Mouse (Mus musculus) hindbrain, embryonic 15.5 days (tissue): Measurements from ENCODE around the gene Sowahc. TPM values are rescaled to one million over a fixed set of nuclear protein-coding genes. Genes with fewer than 3 reads are reported as not detected.

Experiments
- ATAC-seq: fragments of 200-750 bp; cut with Nextera tagmentation; 2 replicates; pipeline ENCODE4 v1.8.0; 2017; ENCODE audit warnings: low read depth, moderate number of reproducible peaks, moderate TSS enrichment; ENCODE audit not compliant: low FRiP score
- H3K27ac ChIP-seq: fragments of 300-500 bp; sonication (generic); replicated peaks from 2 replicates; pipeline ENCODE4 v1.5.1; 2015; ENCODE audit warnings: mild to moderate bottlenecking, inconsistent platforms
- H3K27me3 ChIP-seq: fragments of 300-500 bp; sonication (generic); 2 replicates; pipeline ENCODE4 v1.6.1; 2015; ENCODE audit warnings: control low read depth, inconsistent platforms
- H3K36me3 ChIP-seq: fragments of 300-500 bp; sonication (generic); 2 replicates; pipeline ENCODE4 v1.6.1; 2015; ENCODE audit warnings: control low read depth, inconsistent platforms
- H3K4me1 ChIP-seq: fragments of 300-500 bp; sonication (generic); replicated peaks from 2 replicates; pipeline ENCODE4 v1.6.1; 2015; ENCODE audit warnings: control low read depth, inconsistent platforms
- H3K4me2 ChIP-seq: fragments of 300-500 bp; sonication (generic); 2 replicates; pipeline ENCODE4 v1.6.1; 2015; ENCODE audit warnings: moderate library complexity, mild to moderate bottlenecking, inconsistent platforms
- H3K4me3 ChIP-seq: fragments of 300-500 bp; sonication (generic); 2 replicates; pipeline ENCODE4 v1.5.1; 2015; ENCODE audit warnings: mild to moderate bottlenecking, inconsistent platforms
- H3K9ac ChIP-seq: fragments of 300-500 bp; sonication (generic); 2 replicates; pipeline ENCODE4 v1.6.1; 2015; ENCODE audit warnings: inconsistent platforms
- H3K9me3 ChIP-seq: fragments of 300-500 bp; sonication (generic); 2 replicates; pipeline ENCODE4 v1.6.1; 2016; ENCODE audit warnings: control low read depth, inconsistent platforms
- WGBS: fragments of 180-500 bp; shearing (Covaris S2); methylation state at CpG from one replicate; pipeline ENCODE4 v1.1.7; 2015; 5-methylcytosine and 5-hydroxymethylcytosine counted together
- polyA plus RNA-seq: library from polyadenylated mRNA; unstranded; fragments of >200 nt; fragmentation: Nextera tagmentation; extraction: Ambion mirVana; gene quantifications from 2 replicates; pipeline ENCODE4 v1.2.1, GENCODE M21; 2015

The Sowahc gene
- polyA plus RNA-seq, 1 experiment from 2014 or later, result 19.2 TPM

DNA sequence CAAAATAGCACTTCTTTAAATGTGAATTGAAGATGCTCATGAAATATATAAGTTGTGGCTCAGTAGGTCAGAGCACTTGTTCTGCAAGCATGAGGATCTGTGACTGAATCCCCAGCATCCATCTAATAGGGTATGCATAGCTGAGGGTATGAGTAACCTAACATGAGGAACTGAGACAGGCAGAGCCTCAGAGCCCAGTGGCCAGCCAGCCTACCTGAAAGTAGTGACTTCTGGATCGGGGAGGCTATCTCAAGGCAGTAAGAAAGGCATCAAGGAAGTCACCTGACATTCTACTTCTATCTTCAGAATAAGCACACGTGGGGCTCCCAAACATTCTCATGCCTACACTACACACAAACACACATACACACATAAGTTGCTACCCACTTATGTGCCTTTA lies 3.4 kb downstream of the Sowahc start:
- Histone ChIP-seq H3K36me3 (no peaks in the 10 kb centered on the region), H3K9ac (no peak overlapping the region), H3K4me3 (no peak overlapping the region), H3K27me3 (no peaks in the 10 kb centered on the region), H3K9me3 (no peaks in the 10 kb centered on the region), H3K27ac (no peak overlapping the region), H3K4me2 (peak overlapping the region; percentile 30), H3K4me1 (peaks cover 22% of the 10 kb centered on the region)
- no peak for ATAC-seq
- 88% methylated on average over 2 of the region's 2 CpGs for WGBS

DNA sequence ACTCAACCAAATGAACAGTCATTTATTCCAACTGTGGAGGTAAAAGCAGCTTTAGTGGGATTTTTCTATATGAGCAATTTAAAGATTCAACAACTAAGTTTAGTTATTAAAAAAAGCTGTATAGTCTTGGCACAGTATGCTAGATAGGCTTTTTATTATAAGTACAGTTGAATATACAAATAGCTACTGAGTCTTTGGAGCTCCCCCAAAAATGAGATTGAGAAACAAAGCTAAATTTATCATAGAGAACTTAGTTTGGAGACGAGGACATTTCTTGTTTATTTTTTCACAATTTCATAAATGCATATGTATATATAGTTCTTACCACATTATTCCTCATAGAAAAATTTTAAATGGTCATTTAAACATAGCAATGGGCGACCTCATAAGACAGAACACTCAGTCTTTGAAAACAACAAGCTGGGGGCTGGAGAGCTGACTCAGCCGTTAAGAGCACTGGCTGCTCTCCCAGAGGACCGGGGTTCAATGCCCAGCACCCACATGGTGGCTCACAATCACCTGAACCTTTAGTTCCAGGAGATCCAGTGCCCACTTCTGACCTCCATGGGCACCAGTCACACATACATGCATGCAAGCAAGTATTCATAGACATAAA lies 7.6 kb downstream of the Sowahc start:
- Histone ChIP-seq H3K27me3 (no peaks in the 10 kb centered on the region), H3K36me3 (no peaks in the 10 kb centered on the region), H3K4me3 (no peak overlapping the region), H3K4me2 (no peak overlapping the region), H3K4me1 (0 out of 2 replicates have a peak, but pooled peaks cover 7% of the 10 kb centered on the region), H3K9ac (no peak overlapping the region), H3K9me3 (no peaks in the 10 kb centered on the region), H3K27ac (no peak overlapping the region)
- 83% methylated on average over 4 of the region's 4 CpGs for WGBS
- ATAC-seq, result no peak

DNA sequence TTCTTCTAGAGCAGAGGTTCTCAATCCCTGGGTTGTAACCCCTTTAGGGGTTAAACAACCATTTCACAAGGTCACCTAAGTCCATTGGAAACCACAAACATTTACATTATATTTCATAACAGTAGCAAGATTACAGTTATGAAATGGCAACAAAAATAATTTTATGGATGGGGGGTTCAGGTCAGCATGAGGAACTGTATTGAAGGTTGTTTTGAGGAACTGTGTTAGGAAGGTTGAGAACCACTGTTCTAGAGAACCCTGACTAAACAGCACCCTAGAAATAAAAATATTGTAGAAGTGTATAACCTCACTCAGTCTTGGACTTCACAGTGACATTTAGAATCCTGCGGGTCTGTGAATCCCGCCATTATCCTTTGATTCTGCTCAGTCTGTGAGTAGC lies 13.5 kb downstream of the Sowahc start:
- no peak for ATAC-seq
- H3K27me3 ChIP-seq, result no peaks in the 10 kb centered on the region
- no peak overlapping the region for H3K9ac ChIP-seq
- H3K36me3 ChIP-seq, result no peaks in the 10 kb centered on the region
- H3K9me3 ChIP-seq, result no peaks in the 10 kb centered on the region
- 94% methylated on average over 2 of the region's 2 CpGs for WGBS
- H3K4me3 ChIP-seq, result no peak overlapping the region
- H3K4me1 ChIP-seq, result no peaks in the 10 kb centered on the region
- no peak overlapping the region for H3K27ac ChIP-seq
- no peak overlapping the region for H3K4me2 ChIP-seq

DNA sequence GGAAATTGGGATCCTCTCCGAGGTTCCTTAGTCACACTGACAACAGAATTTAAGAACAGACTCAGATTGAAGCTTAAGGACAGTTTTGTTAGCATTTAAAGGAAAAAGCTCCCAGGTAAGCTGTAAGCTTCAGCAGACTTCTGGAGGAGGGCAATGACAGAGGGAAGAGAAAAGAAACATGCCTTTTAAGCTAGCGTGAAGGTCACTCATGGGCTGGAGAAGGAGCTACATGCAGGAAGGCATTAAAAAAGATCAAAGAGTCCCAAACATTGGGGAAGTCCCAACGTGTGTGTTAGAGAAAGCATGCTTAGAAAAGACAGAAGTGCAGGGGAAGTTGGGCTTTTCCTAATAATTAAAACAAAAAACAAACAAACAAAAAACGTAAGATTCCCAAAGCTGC lies 14.1 kb downstream of the Sowahc start:
- H3K9me3 ChIP-seq, result no peaks in the 10 kb centered on the region
- H3K27ac ChIP-seq, result no peak overlapping the region
- no peak for ATAC-seq
- no peaks in the 10 kb centered on the region for H3K36me3 ChIP-seq
- H3K9ac ChIP-seq, result no peak overlapping the region
- H3K27me3 ChIP-seq, result no peaks in the 10 kb centered on the region
- no peak overlapping the region for H3K4me2 ChIP-seq
- H3K4me1 ChIP-seq, result no peaks in the 10 kb centered on the region
- no peak overlapping the region for H3K4me3 ChIP-seq
- 65% methylated on average over 4 of the region's 4 CpGs for WGBS

DNA sequence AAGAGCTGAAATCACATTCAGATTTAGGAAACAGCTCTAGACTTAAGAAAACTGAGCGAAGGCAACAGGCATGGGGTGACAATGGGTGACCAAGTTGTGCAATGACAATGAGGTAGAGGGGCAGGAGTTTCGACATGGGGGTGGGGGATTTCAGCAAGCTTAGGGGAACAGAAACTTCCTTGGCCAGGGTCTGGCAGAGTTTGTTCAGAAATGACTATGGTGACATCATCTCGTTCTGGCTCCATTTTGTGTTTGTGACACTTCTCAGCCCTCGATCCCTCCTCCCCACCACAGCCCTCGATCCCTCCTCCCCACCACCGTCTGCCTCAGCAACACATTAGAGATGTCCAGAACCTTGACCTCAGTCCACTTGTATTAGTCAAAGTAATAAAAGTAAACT lies 14.7 kb downstream of the Sowahc start:
- WGBS, result 85% methylated on average over 6 of the region's 6 CpGs
- Histone ChIP-seq H3K9ac (no peak overlapping the region), H3K27ac (no peak overlapping the region), H3K4me1 (no peaks in the 10 kb centered on the region), H3K4me3 (no peak overlapping the region), H3K4me2 (no peak overlapping the region), H3K36me3 (no peaks in the 10 kb centered on the region), H3K9me3 (no peaks in the 10 kb centered on the region), H3K27me3 (no peaks in the 10 kb centered on the region)
- no peak for ATAC-seq

DNA sequence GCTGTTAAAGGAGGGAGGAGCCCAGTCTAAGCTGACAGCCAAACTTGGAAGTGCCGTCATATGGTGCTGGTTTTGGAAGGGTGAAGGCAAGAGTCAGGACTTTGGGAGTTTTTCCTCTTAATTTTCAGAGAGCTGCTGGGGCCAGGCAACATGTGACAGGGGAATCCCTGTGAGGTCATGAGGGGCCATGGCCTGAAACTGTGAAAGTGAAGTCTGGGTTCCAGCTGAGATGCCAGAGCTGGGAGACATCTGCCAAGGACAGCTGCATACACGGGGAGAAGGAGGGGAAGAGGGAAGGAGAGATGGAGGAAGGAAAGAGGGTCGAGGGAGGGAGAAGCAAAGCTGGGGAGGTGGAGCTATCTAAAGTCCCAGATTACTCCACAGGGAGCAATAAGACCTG lies 16.0 kb downstream of the Sowahc start:
- Histone ChIP-seq H3K27ac (no peak overlapping the region), H3K27me3 (no peaks in the 10 kb centered on the region), H3K4me3 (no peak overlapping the region), H3K9ac (no peak overlapping the region), H3K4me2 (no peak overlapping the region), H3K9me3 (no peaks in the 10 kb centered on the region), H3K4me1 (no peaks in the 10 kb centered on the region), H3K36me3 (no peaks in the 10 kb centered on the region)
- WGBS, result 45% methylated on average over 3 of the region's 3 CpGs
- ATAC-seq, result no peak

DNA sequence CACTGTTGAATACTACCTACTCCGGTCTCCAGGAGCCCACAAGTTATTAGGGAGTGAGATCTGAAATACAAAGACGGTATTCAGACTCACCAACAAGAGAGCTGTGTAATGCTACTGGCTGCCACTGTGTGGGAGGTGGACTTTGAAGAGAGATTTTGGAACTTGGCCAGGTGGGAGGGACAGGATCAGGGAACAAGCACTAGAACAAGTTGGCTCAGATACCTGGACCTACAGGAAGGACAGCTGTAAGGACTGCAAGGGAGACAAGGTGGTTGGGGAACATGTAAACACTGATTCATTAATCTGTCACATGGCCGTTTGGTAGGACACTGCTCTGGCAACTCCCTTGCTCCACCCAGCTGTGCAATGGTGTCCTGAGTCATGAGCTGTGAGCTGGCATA lies 19.4 kb downstream of the Sowahc start:
- Histone ChIP-seq H3K4me2 (no peak overlapping the region), H3K4me3 (no peak overlapping the region), H3K9me3 (no peaks in the 10 kb centered on the region), H3K27ac (no peak overlapping the region), H3K9ac (no peak overlapping the region), H3K4me1 (no peaks in the 10 kb centered on the region), H3K36me3 (no peaks in the 10 kb centered on the region), H3K27me3 (no peaks in the 10 kb centered on the region)
- WGBS, result 63% methylated on average over 3 of the region's 3 CpGs
- no peak for ATAC-seq

DNA sequence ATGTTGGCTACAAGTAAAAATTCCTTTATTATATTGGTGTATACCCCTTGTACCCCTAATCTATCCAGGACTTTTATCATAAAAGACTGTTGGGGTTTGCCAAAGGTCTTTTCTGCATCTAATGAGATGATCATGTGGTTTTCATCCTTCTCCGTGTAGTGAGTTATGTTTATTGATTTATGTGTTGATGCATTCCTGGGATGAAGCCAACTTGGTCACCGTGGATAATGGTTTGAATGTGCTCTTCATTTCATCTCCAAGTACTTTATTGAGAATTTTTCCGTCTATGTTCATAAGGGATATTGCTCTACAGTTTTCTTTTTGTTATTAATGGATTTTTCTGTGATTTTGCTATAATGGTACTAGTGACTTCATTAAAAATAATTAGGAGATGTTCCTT lies 27.8 kb downstream of the Sowahc start:
- Histone ChIP-seq H3K36me3 (no peaks in the 10 kb centered on the region), H3K4me1 (no peaks in the 10 kb centered on the region), H3K9ac (no peak overlapping the region), H3K4me3 (no peak overlapping the region), H3K9me3 (no peaks in the 10 kb centered on the region), H3K27me3 (no peaks in the 10 kb centered on the region), H3K4me2 (no peak overlapping the region), H3K27ac (no peak overlapping the region)
- no peak for ATAC-seq
- WGBS, result 74% methylated on average over 3 of the region's 3 CpGs

DNA sequence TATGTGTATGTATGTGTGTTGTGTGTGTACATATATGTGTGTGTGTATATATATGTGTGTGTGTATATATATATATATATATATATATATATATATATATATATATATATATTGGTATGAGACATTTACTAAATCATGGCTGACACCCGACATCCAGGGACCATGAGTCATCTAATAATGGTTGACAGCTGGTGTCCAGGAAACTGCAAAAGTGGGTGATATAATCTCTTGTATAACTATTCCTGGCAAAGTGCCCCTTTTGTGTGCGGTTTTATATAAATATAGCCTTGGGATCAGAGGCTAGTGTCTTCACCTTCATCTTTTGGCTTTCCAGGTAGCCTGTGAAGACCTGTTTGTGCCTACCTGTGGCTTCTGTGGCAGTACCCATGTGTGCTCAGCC lies 28.9 kb downstream of the Sowahc start:
- Histone ChIP-seq H3K4me3 (no peak overlapping the region), H3K9ac (no peak overlapping the region), H3K4me1 (no peaks in the 10 kb centered on the region), H3K27me3 (no peaks in the 10 kb centered on the region), H3K9me3 (no peaks in the 10 kb centered on the region), H3K36me3 (no peaks in the 10 kb centered on the region), H3K27ac (no peak overlapping the region), H3K4me2 (no peak overlapping the region)
- no peak for ATAC-seq
- 86% methylated on average over 2 of the region's 2 CpGs for WGBS

DNA sequence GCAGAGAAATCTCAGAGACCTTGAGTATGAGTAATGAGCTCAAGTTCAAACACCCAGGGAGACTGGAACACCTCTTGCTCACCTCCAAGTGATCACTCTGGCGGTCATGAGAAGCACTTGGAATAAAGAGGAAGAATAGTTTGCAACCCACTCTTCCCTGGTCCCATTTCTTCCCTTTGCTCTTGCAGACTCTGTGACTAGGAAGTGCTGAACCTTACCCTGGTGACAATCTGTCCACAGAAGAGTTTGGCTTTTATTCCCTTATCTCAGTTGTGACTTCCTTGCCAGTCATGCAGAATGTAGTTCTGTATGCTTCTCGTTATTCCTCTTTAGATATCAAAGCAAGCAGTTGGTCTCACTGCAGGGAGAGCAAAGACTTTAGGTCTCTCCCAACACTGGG lies 30.2 kb downstream of the Sowahc start:
- no peaks in the 10 kb centered on the region for H3K36me3 ChIP-seq
- WGBS, result 89% methylated on average over 2 of the region's 2 CpGs
- H3K27ac ChIP-seq, result no peak overlapping the region
- H3K4me2 ChIP-seq, result no peak overlapping the region
- H3K4me1 ChIP-seq, result no peaks in the 10 kb centered on the region
- no peak for ATAC-seq
- no peak overlapping the region for H3K9ac ChIP-seq
- H3K9me3 ChIP-seq, result no peaks in the 10 kb centered on the region
- no peaks in the 10 kb centered on the region for H3K27me3 ChIP-seq
- H3K4me3 ChIP-seq, result no peak overlapping the region

DNA sequence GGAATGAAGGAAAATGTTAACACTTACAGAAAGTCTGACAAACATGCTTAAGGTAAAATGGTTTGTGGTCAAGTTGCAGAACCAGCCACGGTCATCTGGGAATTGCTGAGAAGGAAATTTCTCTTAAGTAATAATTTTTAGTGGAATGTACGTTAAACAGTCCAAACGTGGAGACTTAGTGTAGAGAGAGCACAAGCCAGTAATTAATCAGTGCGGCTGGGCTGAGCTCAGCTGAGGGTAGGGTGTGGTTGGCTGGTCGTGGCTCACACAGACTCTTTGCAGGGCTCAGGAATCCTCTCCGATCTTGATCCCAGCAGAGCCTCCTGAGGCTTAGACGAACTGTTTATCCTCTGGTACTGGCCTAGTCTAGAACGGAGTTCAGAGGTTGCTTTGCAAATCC lies 30.6 kb downstream of the Sowahc start:
- Histone ChIP-seq H3K9ac (no peak overlapping the region), H3K4me1 (no peaks in the 10 kb centered on the region)
- ATAC-seq, result no peak

DNA sequence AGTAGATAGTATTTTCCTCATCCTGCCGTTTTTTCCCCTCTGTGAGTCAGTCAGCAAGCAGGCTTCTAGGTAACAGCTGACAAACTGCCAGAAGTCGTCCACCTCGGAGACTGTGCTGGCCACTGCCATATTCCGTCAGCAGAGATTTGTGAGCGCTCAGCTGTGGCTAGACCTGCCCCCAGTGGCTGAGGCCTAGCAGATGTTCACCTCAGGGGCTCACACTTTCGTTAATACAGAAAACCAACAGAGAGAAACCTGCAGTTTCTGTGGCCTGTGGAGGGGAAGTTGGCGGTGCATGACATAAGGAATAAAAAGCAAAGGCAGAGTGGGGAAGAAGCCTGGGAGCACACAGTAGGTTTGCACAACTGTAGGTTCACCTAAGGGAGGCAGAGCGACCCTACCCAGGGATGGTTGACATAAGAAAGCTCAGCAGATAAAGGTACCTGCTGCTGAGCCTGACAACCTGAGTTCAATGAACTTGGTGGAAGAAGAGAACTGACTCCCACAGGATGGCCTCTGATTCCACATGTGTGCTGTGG lies 31.9 kb downstream of the Sowahc start:
- no peak overlapping the region for H3K27ac ChIP-seq
- no peak overlapping the region for H3K4me3 ChIP-seq
- WGBS, result 71% methylated on average over 8 of the region's 8 CpGs
- no peaks in the 10 kb centered on the region for H3K27me3 ChIP-seq
- H3K9me3 ChIP-seq, result no peaks in the 10 kb centered on the region
- H3K9ac ChIP-seq, result no peak overlapping the region
- H3K4me1 ChIP-seq, result no peaks in the 10 kb centered on the region
- ATAC-seq, result no peak
- no peak overlapping the region for H3K4me2 ChIP-seq
- no peaks in the 10 kb centered on the region for H3K36me3 ChIP-seq

More for the DNA sequence above, 30.6 kb downstream of the Sowahc start:
- Histone ChIP-seq H3K27ac (no peak overlapping the region), H3K36me3 (no peaks in the 10 kb centered on the region), H3K4me3 (no peak overlapping the region), H3K27me3 (no peaks in the 10 kb centered on the region), H3K4me2 (no peak overlapping the region), H3K9me3 (no peaks in the 10 kb centered on the region)
- 83% methylated on average over 8 of the region's 8 CpGs for WGBS

DNA sequence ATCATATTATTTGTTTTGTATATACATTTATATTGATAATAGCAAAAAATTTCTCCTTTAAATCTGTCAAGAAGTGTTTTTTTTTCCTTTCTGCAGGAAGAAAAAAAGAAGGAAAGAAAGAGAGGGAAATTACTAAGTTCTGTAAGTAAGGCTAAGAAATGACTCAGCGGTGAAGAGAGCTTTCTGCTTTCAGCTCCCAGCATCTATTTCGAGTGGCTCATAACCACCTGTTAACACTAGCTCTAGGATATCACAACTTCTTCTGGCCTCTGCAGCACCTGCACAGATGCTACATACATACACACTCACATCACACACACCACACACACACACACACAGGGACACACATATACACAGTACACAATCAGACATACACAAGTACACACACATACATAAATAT lies 34.8 kb downstream of the Sowahc start:
- H3K4me1 ChIP-seq, result no peaks in the 10 kb centered on the region
- no peak overlapping the region for H3K4me2 ChIP-seq
- H3K27ac ChIP-seq, result no peak overlapping the region
- ATAC-seq, result no peak
- H3K4me3 ChIP-seq, result no peak overlapping the region
- H3K9me3 ChIP-seq, result no peaks in the 10 kb centered on the region
- no peaks in the 10 kb centered on the region for H3K27me3 ChIP-seq
- 92% methylated on average over 2 of the region's 2 CpGs for WGBS
- no peaks in the 10 kb centered on the region for H3K36me3 ChIP-seq
- H3K9ac ChIP-seq, result no peak overlapping the region
